Mouse (Mus musculus) ES-Bruce4 (cell line): Measurements from ENCODE around the gene Enpp7. TPM values are rescaled to one million over a fixed set of nuclear protein-coding genes. Genes with fewer than 3 reads are reported as not detected.

Source experiments
- H3K27ac ChIP-seq: 2 replicates; pipeline ENCODE4 v1.5.1; 2012; ENCODE audit warnings: low read length, inconsistent platforms; ENCODE audit not compliant: insufficient read depth
- H3K27me3 ChIP-seq: 2 replicates; pipeline ENCODE4 v1.6.1; 2012; ENCODE audit warnings: mild to moderate bottlenecking, low read length, inconsistent platforms; ENCODE audit not compliant: control insufficient read depth, poor library complexity, insufficient read depth, severe bottlenecking
- H3K36me3 ChIP-seq: 2 replicates; pipeline ENCODE4 v1.6.1; 2012; ENCODE audit warnings: inconsistent platforms, mild to moderate bottlenecking, low read length, moderate library complexity; ENCODE audit not compliant: control insufficient read depth, poor library complexity, insufficient read depth, severe bottlenecking
- H3K4me1 ChIP-seq: one replicate; pipeline ENCODE4 v1.8.1; 2011; ENCODE audit warnings: low read length; ENCODE audit not compliant: control insufficient read depth, insufficient read depth
- H3K4me3 ChIP-seq: 2 replicates; pipeline ENCODE4 v1.5.1; 2011; ENCODE audit warnings: low read depth, mild to moderate bottlenecking, low read length
- H3K9ac ChIP-seq: 2 replicates; pipeline ENCODE4 v1.6.1; 2012; ENCODE audit warnings: low read depth, mild to moderate bottlenecking, inconsistent platforms; ENCODE audit not compliant: poor library complexity, severe bottlenecking
- H3K9me3 ChIP-seq: replicated peaks from 2 replicates; pipeline ENCODE4 v1.6.1; 2012; ENCODE audit warnings: mild to moderate bottlenecking, low read length, inconsistent platforms; ENCODE audit not compliant: control insufficient read depth, poor library complexity, insufficient read depth, severe bottlenecking
- CTCF ChIP-seq: IDR thresholded peaks from one replicate; pipeline ENCODE4 v1.8.1; 2011; ENCODE audit warnings: low read depth, low read length
- EP300 ChIP-seq: IDR thresholded peaks from 2 replicates; pipeline ENCODE4 v1.6.1; 2011; ENCODE audit warnings: low read depth, low read length; ENCODE audit not compliant: insufficient read depth
- POLR2A ChIP-seq: IDR thresholded peaks from one replicate; pipeline ENCODE4 v1.8.1; 2011; ENCODE audit warnings: low read length; ENCODE audit not compliant: insufficient read depth
- polyA plus RNA-seq: library from polyadenylated mRNA; stranded (reverse); fragments of >200 nt; gene quantifications from 2 replicates; pipeline ENCODE4 v1.2.4, GENCODE M21; 2011; ENCODE audit warnings: low read depth; ENCODE audit not compliant: missing spikeins, insufficient read depth, insufficient read length

The Enpp7 gene
- polyA plus RNA-seq, 1 experiment = not detected

GRCm38 (mm10) chr11:119022895-119023615, 35.1 kb downstream of the Enpp7 start, which contains the start of gene Cbx2:
Gene Cbx2 (plus strand): TSS chr11:119022962.
- TF ChIP-seq EP300 (no peak), POLR2A (no peak), CTCF (no peak)
- Histone ChIP-seq H3K9me3 (no peaks in the 10 kb centered on the region), H3K27ac (no peak within 1 kb of the TSS), H3K27me3 (no peaks in the 10 kb centered on the region; the same call in 1 of the 2 replicates), H3K4me3 (peak within 1 kb of the TSS; percentile 77), H3K36me3 (peaks cover 9% of the 10 kb centered on the region; the same call in 1 of the 2 replicates), H3K9ac (peak within 1 kb of the TSS; percentile 80), H3K4me1 (peaks cover 2% of the 10 kb centered on the region)

GRCm38 (mm10) chr11:119023616-119023980, 35.6 kb downstream of the Enpp7 start:
- H3K27me3 ChIP-seq = no peaks in the 10 kb centered on the region; the same call in 1 of the 2 replicates
- peaks cover 14% of the 10 kb centered on the region for H3K36me3 ChIP-seq
- TF ChIP-seq EP300 (no peak), POLR2A (no peak), CTCF (no peak)
- H3K9ac ChIP-seq = peak overlapping the region; percentile 80
- H3K4me3 ChIP-seq = peak overlapping the region; percentile 77
- H3K27ac ChIP-seq = no peak overlapping the region
- peaks cover 2% of the 10 kb centered on the region for H3K4me1 ChIP-seq
- no peaks in the 10 kb centered on the region for H3K9me3 ChIP-seq

GRCm38 (mm10) chr11:119024260-119024659, 36.3 kb downstream of the Enpp7 start:
- Histone ChIP-seq H3K27ac (no peak overlapping the region), H3K27me3 (no peaks in the 10 kb centered on the region; the same call in 1 of the 2 replicates), H3K4me3 (no peak overlapping the region), H3K36me3 (peaks cover 14% of the 10 kb centered on the region), H3K9me3 (no peaks in the 10 kb centered on the region), H3K9ac (peak overlapping the region; percentile 80; the same call in 1 of the 2 replicates), H3K4me1 (peaks cover 2% of the 10 kb centered on the region)
- TF ChIP-seq POLR2A (no peak), EP300 (no peak), CTCF (no peak)

GRCm38 (mm10) chr11:119026203-119026602, 38.2 kb downstream of the Enpp7 start:
- Histone ChIP-seq H3K4me1 (peaks cover 2% of the 10 kb centered on the region), H3K36me3 (peaks cover 14% of the 10 kb centered on the region), H3K9ac (no peak overlapping the region), H3K4me3 (no peak overlapping the region), H3K27me3 (no peaks in the 10 kb centered on the region; the same call in 1 of the 2 replicates), H3K27ac (no peak overlapping the region), H3K9me3 (no peaks in the 10 kb centered on the region)
- no peak for TF ChIP-seq POLR2A
- no peak for TF ChIP-seq CTCF
- no peak for TF ChIP-seq EP300

GRCm38 (mm10) chr11:119033874-119034558, 46.0 kb downstream of the Enpp7 start:
- TF ChIP-seq POLR2A = no peak
- TF ChIP-seq CTCF = peak; percentile 92
- 0 out of 2 replicates have a peak, but pooled peaks have one; percentile 47 for TF ChIP-seq EP300
- Histone ChIP-seq H3K4me3 (no peak overlapping the region), H3K4me1 (no peaks in the 10 kb centered on the region), H3K27me3 (peaks cover 17% of the 10 kb centered on the region), H3K36me3 (no peaks in the 10 kb centered on the region), H3K27ac (no peak overlapping the region), H3K9me3 (no peaks in the 10 kb centered on the region), H3K9ac (no peak overlapping the region)
